Mouse (Mus musculus) hindbrain, embryonic 15.5 days (tissue): Measurements from ENCODE around the gene 1700003F12Rik. TPM values are rescaled to one million over a fixed set of nuclear protein-coding genes. Genes with fewer than 3 reads are reported as not detected.

Experiments used
- ATAC-seq: fragments of 200-750 bp; cut with Nextera tagmentation; 2 replicates; pipeline ENCODE4 v1.8.0; 2017; ENCODE audit warnings: low read depth, moderate number of reproducible peaks, moderate TSS enrichment; ENCODE audit not compliant: low FRiP score
- H3K27ac ChIP-seq: fragments of 300-500 bp; sonication (generic); replicated peaks from 2 replicates; pipeline ENCODE4 v1.5.1; 2015; ENCODE audit warnings: mild to moderate bottlenecking, inconsistent platforms
- H3K27me3 ChIP-seq: fragments of 300-500 bp; sonication (generic); 2 replicates; pipeline ENCODE4 v1.6.1; 2015; ENCODE audit warnings: control low read depth, inconsistent platforms
- H3K36me3 ChIP-seq: fragments of 300-500 bp; sonication (generic); 2 replicates; pipeline ENCODE4 v1.6.1; 2015; ENCODE audit warnings: control low read depth, inconsistent platforms
- H3K4me1 ChIP-seq: fragments of 300-500 bp; sonication (generic); replicated peaks from 2 replicates; pipeline ENCODE4 v1.6.1; 2015; ENCODE audit warnings: control low read depth, inconsistent platforms
- H3K4me2 ChIP-seq: fragments of 300-500 bp; sonication (generic); 2 replicates; pipeline ENCODE4 v1.6.1; 2015; ENCODE audit warnings: moderate library complexity, mild to moderate bottlenecking, inconsistent platforms
- H3K4me3 ChIP-seq: fragments of 300-500 bp; sonication (generic); 2 replicates; pipeline ENCODE4 v1.5.1; 2015; ENCODE audit warnings: mild to moderate bottlenecking, inconsistent platforms
- H3K9ac ChIP-seq: fragments of 300-500 bp; sonication (generic); 2 replicates; pipeline ENCODE4 v1.6.1; 2015; ENCODE audit warnings: inconsistent platforms
- H3K9me3 ChIP-seq: fragments of 300-500 bp; sonication (generic); 2 replicates; pipeline ENCODE4 v1.6.1; 2016; ENCODE audit warnings: control low read depth, inconsistent platforms
- WGBS: fragments of 180-500 bp; shearing (Covaris S2); methylation state at CpG from one replicate; pipeline ENCODE4 v1.1.7; 2015; 5-methylcytosine and 5-hydroxymethylcytosine counted together
- polyA plus RNA-seq: library from polyadenylated mRNA; unstranded; fragments of >200 nt; fragmentation: Nextera tagmentation; extraction: Ambion mirVana; gene quantifications from 2 replicates; pipeline ENCODE4 v1.2.1, GENCODE M21; 2015

1700003F12Rik gene
- polyA plus RNA-seq, 1 experiment from 2014 or later = 2.7 TPM

DNA sequence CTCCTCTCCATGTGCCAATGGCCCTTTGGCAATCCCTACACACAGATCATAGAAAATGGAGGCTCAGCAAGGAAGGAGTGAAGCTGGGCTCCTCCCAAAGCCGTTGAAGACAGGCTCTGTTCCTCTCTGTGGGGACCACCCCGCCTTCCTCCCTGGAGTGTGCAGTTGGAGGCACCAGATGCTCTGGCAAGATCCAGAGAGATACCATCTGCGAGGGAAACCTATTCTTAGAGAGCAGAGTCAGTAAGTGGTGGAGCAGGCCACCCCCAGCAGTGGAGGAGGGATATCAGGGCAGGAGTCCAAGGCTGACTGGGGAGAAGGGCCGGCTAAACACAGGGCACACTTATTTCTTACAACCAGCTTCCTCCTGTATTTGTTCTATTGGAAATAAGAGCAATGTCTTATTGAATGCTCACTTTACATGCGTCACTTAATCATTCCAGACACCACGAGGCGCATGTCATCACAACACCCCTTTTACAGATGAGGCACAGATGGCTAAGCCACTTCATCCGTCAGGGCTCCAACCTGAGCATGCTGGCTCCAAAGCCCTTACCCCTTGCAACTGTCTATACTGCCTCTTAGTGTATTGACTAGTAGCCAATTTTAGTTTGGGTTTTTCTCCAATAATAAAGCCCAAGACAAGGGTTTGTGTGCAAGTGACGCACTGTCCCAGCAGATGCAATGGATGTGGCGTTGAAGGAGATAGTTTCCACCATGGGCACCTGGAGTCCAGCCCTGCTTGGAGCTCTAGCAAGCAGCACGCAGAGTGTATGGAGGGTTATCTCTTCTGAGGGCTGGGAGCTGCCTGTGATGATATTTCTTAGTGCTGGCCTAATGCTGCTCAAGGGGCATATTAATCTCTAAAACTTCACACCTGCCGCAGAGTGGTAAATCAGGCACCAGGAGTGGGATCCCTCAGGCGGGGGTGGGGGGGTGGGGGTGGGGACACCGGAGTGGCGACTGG, 37.3 kb downstream of the 1700003F12Rik start:
- H3K27ac ChIP-seq = peak overlapping the region; percentile 46
- H3K4me1 ChIP-seq = peaks cover 23% of the 10 kb centered on the region
- H3K36me3 ChIP-seq = peaks cover 8% of the 10 kb centered on the region; the same call in 1 of the 2 replicates
- WGBS = 42% methylated on average over 15 of the region's 15 CpGs
- no peak overlapping the region for H3K9ac ChIP-seq
- H3K4me2 ChIP-seq = no peak overlapping the region; the same call in 1 of the 2 replicates
- no peaks in the 10 kb centered on the region for H3K27me3 ChIP-seq
- no peaks in the 10 kb centered on the region for H3K9me3 ChIP-seq
- no peak overlapping the region for H3K4me3 ChIP-seq
- peak; percentile 84 for ATAC-seq

- Histone ChIP-seq H3K27me3 (no peaks in the 10 kb centered on the region), H3K27ac (peak overlapping the region; percentile 46), H3K4me2 (no peak overlapping the region), H3K9ac (no peak overlapping the region), H3K4me1 (peaks cover 23% of the 10 kb centered on the region), H3K4me3 (no peak overlapping the region), H3K9me3 (no peaks in the 10 kb centered on the region), H3K36me3 (peaks cover 8% of the 10 kb centered on the region; the same call in 1 of the 2 replicates)
- no peak for ATAC-seq
- WGBS = 49% methylated on average over 17 of the region's 17 CpGs
These were observed 38.2 kb downstream of the 1700003F12Rik start for GRCm38 (mm10) chr2:154584931-154585601.

DNA sequence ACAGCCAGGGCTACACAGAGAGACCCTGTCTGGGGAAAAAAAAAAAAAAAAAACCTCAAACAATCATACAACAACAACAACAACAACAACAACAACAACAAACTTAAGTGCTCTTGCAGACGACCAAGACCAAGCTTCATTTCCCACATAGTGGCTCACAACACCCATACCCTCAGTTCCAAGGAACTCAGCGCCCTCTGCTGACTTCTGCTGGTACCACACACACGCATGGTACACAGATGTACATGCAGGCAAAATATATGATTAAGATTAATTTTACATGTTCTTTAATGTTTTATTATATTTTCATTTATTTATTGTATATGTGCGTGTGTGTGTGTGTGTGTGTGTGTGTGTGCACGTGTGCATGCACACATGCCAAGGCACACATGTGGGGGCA, 39.5 kb downstream of the 1700003F12Rik start:
- 78% methylated on average over 5 of the region's 5 CpGs for WGBS
- peaks cover 23% of the 10 kb centered on the region for H3K4me1 ChIP-seq
- no peak overlapping the region for H3K9ac ChIP-seq
- no peaks in the 10 kb centered on the region for H3K27me3 ChIP-seq
- no peaks in the 10 kb centered on the region for H3K9me3 ChIP-seq
- H3K4me3 ChIP-seq = no peak overlapping the region
- H3K4me2 ChIP-seq = no peak overlapping the region
- no peak overlapping the region for H3K27ac ChIP-seq
- H3K36me3 ChIP-seq = peaks cover 8% of the 10 kb centered on the region; the same call in 1 of the 2 replicates
- ATAC-seq = no peak; the same call in 1 of the 2 replicates

DNA sequence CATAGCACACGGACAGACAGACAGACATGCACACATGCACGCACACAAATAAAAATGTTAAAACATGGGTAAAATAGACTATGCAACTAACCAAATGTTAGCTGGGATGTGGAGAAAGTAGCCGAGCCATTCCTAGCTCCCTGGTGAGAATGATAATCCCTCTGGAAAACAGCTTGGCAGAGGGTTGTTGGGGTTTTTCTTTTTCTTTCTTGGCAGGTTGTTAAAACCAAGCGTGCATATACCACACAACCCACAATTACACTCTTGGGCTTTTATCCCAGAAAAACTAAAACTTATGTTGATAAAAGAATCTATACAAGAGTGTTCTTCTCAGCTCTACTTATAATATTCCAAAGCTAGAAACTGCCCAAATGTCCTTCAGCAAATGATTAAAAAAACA, 42.2 kb downstream of the 1700003F12Rik start:
- WGBS = 81% methylated on average over 4 of the region's 4 CpGs
- H3K36me3 ChIP-seq = peaks cover 8% of the 10 kb centered on the region; the same call in 1 of the 2 replicates
- H3K4me1 ChIP-seq = peaks cover 19% of the 10 kb centered on the region
- no peak overlapping the region for H3K4me2 ChIP-seq
- no peak for ATAC-seq
- no peak overlapping the region for H3K27ac ChIP-seq
- no peak overlapping the region for H3K4me3 ChIP-seq
- H3K9ac ChIP-seq = no peak overlapping the region
- no peaks in the 10 kb centered on the region for H3K27me3 ChIP-seq
- H3K9me3 ChIP-seq = no peaks in the 10 kb centered on the region

DNA sequence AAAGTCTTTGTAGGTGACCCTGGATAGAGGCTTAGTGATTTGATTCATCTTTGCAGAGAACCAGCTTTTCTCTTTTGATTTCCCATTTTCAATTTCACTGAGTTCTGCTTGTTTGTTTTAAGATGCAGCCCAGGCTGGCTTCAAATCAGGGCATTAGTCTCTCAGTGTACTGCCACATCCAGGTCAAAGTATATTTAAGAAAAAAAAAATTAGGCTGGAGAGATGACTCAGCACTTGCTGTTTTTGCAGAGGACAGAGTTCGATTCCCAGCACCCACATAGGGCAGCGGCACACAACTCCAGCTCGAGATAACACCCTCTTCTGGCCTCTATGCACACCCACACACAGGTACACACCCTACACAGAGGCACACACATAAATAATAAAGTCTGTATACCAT, 44.4 kb downstream of the 1700003F12Rik start:
- Histone ChIP-seq H3K4me2 (no peak overlapping the region), H3K36me3 (peaks cover 8% of the 10 kb centered on the region; the same call in 1 of the 2 replicates), H3K9me3 (no peaks in the 10 kb centered on the region), H3K4me3 (no peak overlapping the region), H3K27ac (no peak overlapping the region), H3K4me1 (no peaks in the 10 kb centered on the region), H3K9ac (no peak overlapping the region), H3K27me3 (no peaks in the 10 kb centered on the region)
- ATAC-seq = no peak
- 94% methylated on average over 3 of the region's 3 CpGs for WGBS

DNA sequence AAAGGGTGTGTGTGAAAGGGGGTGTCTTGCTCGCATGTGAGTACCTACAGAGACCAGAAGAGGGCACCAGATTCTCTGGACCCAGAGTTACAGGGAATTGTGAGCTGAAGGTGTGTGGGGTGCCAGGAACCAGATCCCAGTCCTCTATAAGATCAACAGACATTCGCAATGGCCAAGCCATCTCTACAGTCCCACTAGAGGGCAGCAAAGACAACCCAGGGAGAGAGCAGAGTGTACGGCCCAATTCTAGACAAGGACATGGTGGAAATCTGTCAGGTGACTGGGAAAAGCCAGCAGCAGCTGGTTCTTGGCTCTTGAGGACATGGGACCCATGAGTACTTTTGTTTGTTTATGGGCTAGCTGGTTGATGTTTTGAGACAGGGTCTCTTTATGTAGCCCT, 46.1 kb downstream of the 1700003F12Rik start:
- H3K27me3 ChIP-seq = no peaks in the 10 kb centered on the region

DNA sequence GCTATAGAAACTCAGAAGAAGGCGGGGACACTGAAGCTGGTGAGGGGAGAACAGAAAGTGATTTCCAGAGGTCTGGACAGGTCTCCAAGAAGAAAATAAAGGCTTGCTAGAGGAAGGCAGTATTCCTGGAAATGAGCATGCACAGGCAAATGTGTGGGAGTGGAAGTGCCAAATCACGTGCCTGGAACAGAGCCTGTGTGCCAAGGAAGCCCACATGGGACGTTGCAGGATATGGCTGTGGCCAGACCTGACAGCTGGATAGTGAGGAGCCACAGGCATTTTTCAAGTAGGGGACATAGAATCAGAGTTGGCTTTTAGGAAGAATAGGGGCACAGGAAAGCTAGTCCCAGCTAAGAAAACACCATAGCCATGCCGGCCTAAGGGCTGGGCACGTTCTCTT, 48.9 kb downstream of the 1700003F12Rik start:
- H3K9ac ChIP-seq = no peak overlapping the region
- no peak overlapping the region for H3K27ac ChIP-seq
- no peaks in the 10 kb centered on the region for H3K27me3 ChIP-seq
- no peak overlapping the region for H3K4me3 ChIP-seq
- H3K9me3 ChIP-seq = no peaks in the 10 kb centered on the region
- no peaks in the 10 kb centered on the region for H3K36me3 ChIP-seq
- WGBS = 75% methylated on average over 5 of the region's 5 CpGs
- no peak overlapping the region for H3K4me2 ChIP-seq
- no peaks in the 10 kb centered on the region for H3K4me1 ChIP-seq
- ATAC-seq = no peak

More for the DNA sequence above, 46.1 kb downstream of the 1700003F12Rik start:
- WGBS = 66% methylated on average over 3 of the region's 3 CpGs
- ATAC-seq = no peak
- Histone ChIP-seq H3K36me3 (no peaks in the 10 kb centered on the region), H3K4me1 (no peaks in the 10 kb centered on the region), H3K9ac (no peak overlapping the region), H3K4me2 (no peak overlapping the region), H3K4me3 (no peak overlapping the region), H3K27ac (no peak overlapping the region), H3K9me3 (no peaks in the 10 kb centered on the region)

DNA sequence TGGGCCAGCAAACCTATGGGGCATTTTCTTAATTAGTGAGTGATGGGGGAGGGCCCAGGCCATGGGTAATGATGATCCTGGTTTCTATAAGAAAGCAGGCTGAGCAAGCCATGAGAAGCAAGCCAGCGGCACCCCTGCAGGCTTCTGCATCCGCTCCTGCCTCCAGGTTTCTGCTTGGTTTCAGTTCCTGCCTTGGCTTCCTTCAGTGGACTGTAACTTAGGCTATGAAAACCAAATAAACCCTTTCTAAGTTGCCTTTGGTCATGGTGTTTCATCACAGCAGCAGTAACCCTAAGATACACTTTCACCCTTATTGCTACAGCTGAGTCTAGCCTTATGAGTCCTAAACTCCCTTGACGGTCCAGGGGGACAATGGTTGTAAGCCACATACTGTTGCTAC, 50.5 kb downstream of the 1700003F12Rik start:
- ATAC-seq = no peak
- WGBS = 89% methylated on average over 3 of the region's 3 CpGs
- Histone ChIP-seq H3K4me2 (no peak overlapping the region), H3K4me3 (no peak overlapping the region), H3K27me3 (no peaks in the 10 kb centered on the region), H3K9ac (no peak overlapping the region), H3K9me3 (no peaks in the 10 kb centered on the region), H3K36me3 (no peaks in the 10 kb centered on the region), H3K4me1 (peaks cover 2% of the 10 kb centered on the region), H3K27ac (no peak overlapping the region)

Other genes starting within 250 kb of the 1700003F12Rik start
- not detected in 2 replicates for gene Bpifb9b, start 239.9 kb upstream of the 1700003F12Rik start, polyA plus RNA-seq
- gene Cdk5rap1, start 174.1 kb upstream of the 1700003F12Rik start, polyA plus RNA-seq = 12.8 and 13.2 TPM in 2 replicates
- 13.0 and 13.7 TPM in 2 replicates for gene Snta1, start 139.0 kb upstream of the 1700003F12Rik start, polyA plus RNA-seq
- gene Cbfa2t2, start 110.6 kb upstream of the 1700003F12Rik start, polyA plus RNA-seq = 48.0 and 50.8 TPM in 2 replicates
- gene Actl10, start 4.7 kb downstream of the 1700003F12Rik start, polyA plus RNA-seq = 0.52 and 0.76 TPM in 2 replicates
- 20.3 and 21.4 TPM in 2 replicates for gene Necab3, start 11.8 kb downstream of the 1700003F12Rik start, polyA plus RNA-seq
- 8.4 and 8.6 TPM in 2 replicates for gene E2f1, start 22.8 kb downstream of the 1700003F12Rik start, polyA plus RNA-seq
- gene Pxmp4, start 56.6 kb downstream of the 1700003F12Rik start, polyA plus RNA-seq = 16.9 and 18.6 TPM in 2 replicates
- 2.0 and 2.7 TPM in 2 replicates for gene Zfp341, start 66.2 kb downstream of the 1700003F12Rik start, polyA plus RNA-seq
- 0.76 and 0.79 TPM in 2 replicates for gene 4930519P11Rik, start 66.4 kb downstream of the 1700003F12Rik start, polyA plus RNA-seq
- gene Chmp4b, start 104.6 kb downstream of the 1700003F12Rik start, polyA plus RNA-seq = 26.4 and 32.0 TPM in 2 replicates
- not detected in 2 replicates for gene Gm14214, start 222.9 kb downstream of the 1700003F12Rik start, polyA plus RNA-seq
- 26.9 and 29.4 TPM in 2 replicates for gene Raly, start 244.0 kb downstream of the 1700003F12Rik start, polyA plus RNA-seq
- gene a, start 244.3 kb downstream of the 1700003F12Rik start, polyA plus RNA-seq = 0.99 and 1.2 TPM in 2 replicates